Mouse (Mus musculus) kidney, adult 2 months (tissue): ENCODE data around the gene Taf10.

ENCODE experiments used
- CTCF ChIP-seq: fragments of 200-500 bp; conservative IDR thresholded peaks from 2 replicates; pipeline ENCODE4 v1.5.1; 2011; ENCODE audit warnings: low read depth, mild to moderate bottlenecking, control low read depth, low read length, moderate library complexity, mixed read lengths; ENCODE audit not compliant: insufficient read depth, insufficient read length
- POLR2A ChIP-seq: fragments of 200-500 bp; IDR thresholded peaks from one replicate; pipeline ENCODE4 v1.6.1; 2011; ENCODE audit warnings: low read depth, low read length, control low read depth

GRCm38 (mm10) chr7:105784556-105784955 lies 40.4 kb upstream of the Taf10 start:
- TF ChIP-seq POLR2A (no peak), CTCF (no peak)
